Mouse (Mus musculus) T-cell, adult 2 months (primary cell): ENCODE measurements around the gene G6pdx.

Source experiments
- DNase-seq: peaks from one replicate; pipeline ENCODE4 v3.0.0; 2022; ENCODE audit warnings: low spot score

Gene G6pdx

GRCm38 (mm10) chrX:74428826-74429276 is at the start of gene G6pdx:
Gene G6pdx (minus strand): TSS chrX:74429194.
- peak; percentile 91 for DNase-seq

- no peak for DNase-seq
These were observed 23.8 kb upstream of the G6pdx start for GRCm38 (mm10) chrX:74452773-74453172.

- DNase-seq, result no peak
These were observed 22.3 kb upstream of the G6pdx start for GRCm38 (mm10) chrX:74451157-74451912.

- DNase-seq, result peak; percentile 73
These were observed 362 bp upstream of the G6pdx start for GRCm38 (mm10) chrX:74429290-74429821.

GRCm38 (mm10) chrX:74428146-74428825 is 708 bp downstream of the G6pdx start:
- DNase-seq, result no peak

- no peak for DNase-seq
These were observed 1.9 kb downstream of the G6pdx start for GRCm38 (mm10) chrX:74427116-74427515.

GRCm38 (mm10) chrX:74426256-74426655 is 2.7 kb downstream of the G6pdx start:
- DNase-seq, result no peak

GRCm38 (mm10) chrX:74425195-74425594 is 3.8 kb downstream of the G6pdx start:
- no peak for DNase-seq

- no peak for DNase-seq
These were observed 4.6 kb downstream of the G6pdx start for GRCm38 (mm10) chrX:74424443-74424842.

GRCm38 (mm10) chrX:74413377-74413776 is 15.6 kb downstream of the G6pdx start:
- peak; percentile 71 for DNase-seq

GRCm38 (mm10) chrX:74408340-74408739 is 20.7 kb downstream of the G6pdx start:
- DNase-seq, result no peak

- no peak for DNase-seq
These were observed 28.9 kb downstream of the G6pdx start for GRCm38 (mm10) chrX:74400136-74400535.

- peak; percentile 94 for DNase-seq
These were observed 36.2 kb downstream of the G6pdx start, which contains the start of the genes Fam3a and Ikbkg for GRCm38 (mm10) chrX:74392535-74393443. Gene Fam3a (minus strand): TSS chrX:74393272. Gene Ikbkg (plus strand): TSS chrX:74393290.

GRCm38 (mm10) chrX:74388153-74388552 is 40.8 kb downstream of the G6pdx start:
- no peak for DNase-seq

- DNase-seq, result no peak
These were observed 44.5 kb downstream of the G6pdx start for GRCm38 (mm10) chrX:74384451-74384850.

- DNase-seq, result peak; percentile 92
These were observed 56.0 kb downstream of the G6pdx start, which contains the start of the genes Ubl4a and Slc10a3 for GRCm38 (mm10) chrX:74372888-74373549. Gene Ubl4a (minus strand): TSS chrX:74373218. Gene Slc10a3 (minus strand): TSS chrX:74373349.

- DNase-seq, result peak; percentile 45
These were observed 60.6 kb downstream of the G6pdx start for GRCm38 (mm10) chrX:74368209-74368909.

- DNase-seq, result no peak
These were observed 61.5 kb downstream of the G6pdx start for GRCm38 (mm10) chrX:74367512-74367911.
